Mouse (Mus musculus) C2C12 (cell line): ENCODE data around the gene Glycam1.

Source experiments
- CEBPB ChIP-seq: IDR thresholded peaks from one replicate; pipeline ENCODE4 v1.6.1; 2011; ENCODE audit warnings: low read depth, mild to moderate bottlenecking, control low read depth, moderate library complexity
- CTCF ChIP-seq: IDR thresholded peaks from one replicate; pipeline ENCODE4 v1.5.1; 2011; ENCODE audit not compliant: control insufficient read depth, insufficient read depth, insufficient read length
- MYOD1 ChIP-seq: IDR thresholded peaks from one replicate; pipeline ENCODE4 v1.6.1; 2011; ENCODE audit warnings: low read depth; ENCODE audit not compliant: control insufficient read depth, insufficient read length
- MYOG ChIP-seq: IDR thresholded peaks from one replicate; pipeline ENCODE4 v1.6.1; 2011; ENCODE audit not compliant: control insufficient read depth, insufficient read length; ENCODE audit errors: extremely low read depth
- USF1 ChIP-seq: IDR thresholded peaks from one replicate; pipeline ENCODE4 v1.6.1; 2011; ENCODE audit warnings: low read depth, mild to moderate bottlenecking, control low read depth, moderate library complexity

- TF ChIP-seq USF1 (no peak), CTCF (peak; percentile 40), CEBPB (no peak), MYOG (no peak), MYOD1 (no peak)
Measured at GRCm38 (mm10) chr15:103552096-103552690, 12.7 kb downstream of the Glycam1 start.
